Mouse (Mus musculus): ENCODE results near the gene Rnf157.
"Not testable (repeated sequence)": the region's sequence is repeated elsewhere in the genome, so short reads cannot be mapped to it uniquely, and the experiment has no call there.

Gene Rnf157

GRCm38 (mm10) chr11:116417054-116417453, 4.2 kb upstream of the Rnf157 start:
- DNase-seq (ENCODE audit: low spot score) = no peak

- DNase-seq (ENCODE audit: low spot score) = no peak
Measured at GRCm38 (mm10) chr11:116416196-116416943, 3.5 kb upstream of the Rnf157 start.

- no peak for DNase-seq (ENCODE audit: low spot score)
Measured at GRCm38 (mm10) chr11:116413631-116414022, 795 bp upstream of the Rnf157 start.

GRCm38 (mm10) chr11:116412028-116412827, 604 bp downstream of the Rnf157 start:
- no peak for DNase-seq (ENCODE audit: low spot score)

GRCm38 (mm10) chr11:116411582-116411981, 1.2 kb downstream of the Rnf157 start:
- DNase-seq (ENCODE audit: low spot score) = no peak

GRCm38 (mm10) chr11:116410415-116410814, 2.4 kb downstream of the Rnf157 start:
- not testable (repeated sequence) for DNase-seq (ENCODE audit: low spot score)

- DNase-seq (ENCODE audit: low spot score) = no peak
Measured at GRCm38 (mm10) chr11:116409008-116409407, 3.8 kb downstream of the Rnf157 start.

GRCm38 (mm10) chr11:116406231-116406728, 6.6 kb downstream of the Rnf157 start:
- DNase-seq (ENCODE audit: low spot score) = no peak

GRCm38 (mm10) chr11:116405601-116406000, 7.2 kb downstream of the Rnf157 start:
- DNase-seq (ENCODE audit: low spot score) = no peak

GRCm38 (mm10) chr11:116400560-116400959, 12.3 kb downstream of the Rnf157 start:
- DNase-seq (ENCODE audit: low spot score) = no peak

- DNase-seq (ENCODE audit: low spot score) = no peak
Measured at GRCm38 (mm10) chr11:116398348-116398677, 14.5 kb downstream of the Rnf157 start.

GRCm38 (mm10) chr11:116397517-116398347, 15.1 kb downstream of the Rnf157 start:
- no peak for DNase-seq (ENCODE audit: low spot score)

- no peak for DNase-seq (ENCODE audit: low spot score)
Measured at GRCm38 (mm10) chr11:116396934-116397330, 15.9 kb downstream of the Rnf157 start.

- no peak for DNase-seq (ENCODE audit: low spot score)
Measured at GRCm38 (mm10) chr11:116396276-116396933, 16.4 kb downstream of the Rnf157 start.

GRCm38 (mm10) chr11:116394769-116395168, 18.1 kb downstream of the Rnf157 start:
- DNase-seq (ENCODE audit: low spot score) = no peak

GRCm38 (mm10) chr11:116388841-116389480, 23.9 kb downstream of the Rnf157 start:
- DNase-seq (ENCODE audit: low spot score) = no peak

GRCm38 (mm10) chr11:116387086-116388071, 25.5 kb downstream of the Rnf157 start:
- no peak for DNase-seq (ENCODE audit: low spot score)

- DNase-seq (ENCODE audit: low spot score) = no peak
Measured at GRCm38 (mm10) chr11:116385999-116386398, 26.8 kb downstream of the Rnf157 start.

- no peak for DNase-seq (ENCODE audit: low spot score)
Measured at GRCm38 (mm10) chr11:116384171-116384570, 28.7 kb downstream of the Rnf157 start.

- not testable (repeated sequence) for DNase-seq (ENCODE audit: low spot score)
Measured at GRCm38 (mm10) chr11:116383070-116383469, 29.8 kb downstream of the Rnf157 start.

Data from left cerebral cortex, adult 11 months (tissue).